Mouse (Mus musculus) liver, adult 2 months (tissue): ENCODE results near the gene Zmat5. TPM values are rescaled to one million over a fixed set of nuclear protein-coding genes. Genes with fewer than 3 reads are reported as not detected.

Source experiments
- DNase-seq: peaks from one replicate; pipeline ENCODE4 v3.0.0-alpha.2; 2011; ENCODE audit warnings: low read depth, low spot score; ENCODE audit errors: extremely low read depth
- H3K27ac ChIP-seq: fragments of 200-500 bp; replicated peaks from 2 replicates; pipeline ENCODE4 v1.5.1; 2012; ENCODE audit warnings: low read depth, mild to moderate bottlenecking, control low read depth, inconsistent platforms, low read length; ENCODE audit not compliant: insufficient read depth
- H3K27me3 ChIP-seq: fragments of 200-500 bp; 2 replicates; pipeline ENCODE4 v1.6.1; 2012; ENCODE audit warnings: mild to moderate bottlenecking, moderate library complexity, low read length, inconsistent platforms; ENCODE audit not compliant: control insufficient read depth, insufficient read depth
- H3K36me3 ChIP-seq: fragments of 200-500 bp; 2 replicates; pipeline ENCODE4 v1.6.1; 2012; ENCODE audit warnings: low read length, inconsistent platforms; ENCODE audit not compliant: control insufficient read depth, insufficient read depth
- H3K4me1 ChIP-seq: fragments of 200-500 bp; 2 replicates; pipeline ENCODE4 v1.6.1; 2011; ENCODE audit warnings: low read length; ENCODE audit not compliant: control insufficient read depth, insufficient read depth
- H3K4me3 ChIP-seq: fragments of 200-500 bp; 2 replicates; pipeline ENCODE4 v1.5.1; 2011; ENCODE audit warnings: low read depth, mild to moderate bottlenecking, control low read depth, low read length, moderate library complexity; ENCODE audit not compliant: insufficient read depth
- H3K79me2 ChIP-seq: fragments of 200-500 bp; 2 replicates; pipeline ENCODE4 v1.6.1; 2012; ENCODE audit warnings: inconsistent platforms, mild to moderate bottlenecking, low read length, moderate library complexity; ENCODE audit not compliant: control insufficient read depth, insufficient read depth
- H3K9ac ChIP-seq: fragments of 200-500 bp; 2 replicates; pipeline ENCODE4 v1.6.1; 2012; ENCODE audit warnings: low read depth, mild to moderate bottlenecking, control low read depth, inconsistent platforms, low read length
- CTCF ChIP-seq: fragments of 200-500 bp; IDR thresholded peaks from 2 replicates; pipeline ENCODE4 v1.5.1; 2011; ENCODE audit warnings: low read depth, low read length, control low read depth
- POLR2A ChIP-seq: fragments of 200-500 bp; IDR thresholded peaks from 2 replicates; pipeline ENCODE4 v1.6.1; 2011; ENCODE audit warnings: low read length, control low read depth; ENCODE audit not compliant: insufficient read depth; ENCODE audit errors: extremely low read depth
- WGBS: fragments of 180-500 bp; shearing (Covaris S2); methylation state at CpG from one replicate; pipeline ENCODE4 v1.1.7; 2018; 5-methylcytosine and 5-hydroxymethylcytosine counted together
- polyA plus RNA-seq: library from polyadenylated mRNA; depleted of rRNA; stranded (reverse); fragments of >200 nt; gene quantifications from 2 replicates; pipeline ENCODE4 v1.2.3, GENCODE M21; 2012
- total RNA-seq: library from RNA; depleted of rRNA; stranded (reverse); fragments of >200 nt; gene quantifications from 2 replicates; pipeline ENCODE4 v1.2.3, GENCODE M21; 2014

The Zmat5 gene
- total and polyA plus RNA-seq, 2 experiments = 5.1 to 13.8 TPM

DNA sequence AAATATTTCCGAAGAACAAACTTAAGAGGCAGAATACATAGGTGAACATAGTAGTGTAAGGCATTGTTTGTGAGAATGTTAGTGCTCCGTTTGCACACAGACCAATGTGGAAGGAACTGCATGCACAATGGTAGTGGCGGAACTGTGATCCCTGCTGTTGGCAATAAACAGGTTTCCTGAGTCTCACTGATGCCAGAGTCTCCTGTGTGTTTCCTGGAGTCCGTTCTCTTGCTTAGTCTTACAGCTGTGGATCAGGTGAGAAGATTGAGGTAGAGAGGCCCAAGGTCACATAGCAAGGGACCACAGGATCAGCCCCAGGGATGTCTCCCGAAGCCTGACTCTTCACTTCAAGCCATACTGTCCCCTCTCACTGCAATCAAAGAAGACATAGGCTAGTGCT lies 19.0 kb upstream of the Zmat5 start:
- Histone ChIP-seq H3K27ac (no peak overlapping the region), H3K27me3 (no peaks in the 10 kb centered on the region), H3K4me3 (no peak overlapping the region), H3K9ac (no peak overlapping the region), H3K36me3 (peaks cover 12% of the 10 kb centered on the region; the same call in 1 of the 2 replicates), H3K4me1 (peaks cover 8% of the 10 kb centered on the region), H3K79me2 (no peaks in the 10 kb centered on the region)
- no peak for TF ChIP-seq POLR2A
- TF ChIP-seq CTCF = no peak
- no peak for DNase-seq
- WGBS = 90% methylated on average over 5 of the region's 5 CpGs

DNA sequence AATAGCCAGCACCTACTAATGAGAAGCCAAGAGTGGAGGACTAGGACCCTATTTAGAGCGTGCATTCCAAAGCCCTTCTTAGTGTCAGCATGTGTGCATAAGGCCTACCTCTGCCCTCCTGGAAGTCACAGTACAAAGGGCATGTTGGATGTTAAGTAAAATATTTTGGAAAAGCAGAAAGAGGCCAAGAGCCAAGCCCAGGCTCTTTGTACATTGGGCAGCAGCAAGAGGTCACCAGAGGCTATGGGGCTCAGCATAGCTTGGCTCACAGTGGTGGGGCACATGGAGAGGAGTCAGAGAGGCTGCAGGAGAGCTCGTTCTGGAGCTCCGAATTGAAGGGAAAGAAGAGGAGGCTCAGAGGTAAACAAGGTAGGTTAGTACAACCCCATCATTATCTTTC lies 17.5 kb upstream of the Zmat5 start:
- Histone ChIP-seq H3K9ac (no peak overlapping the region), H3K4me1 (peaks cover 8% of the 10 kb centered on the region), H3K36me3 (peaks cover 4% of the 10 kb centered on the region; the same call in 1 of the 2 replicates), H3K27ac (peak overlapping the region; percentile 72), H3K79me2 (no peaks in the 10 kb centered on the region), H3K27me3 (no peaks in the 10 kb centered on the region), H3K4me3 (no peak overlapping the region)
- no peak for TF ChIP-seq CTCF
- no peak for TF ChIP-seq POLR2A
- WGBS = 22% methylated on average over 3 of the region's 3 CpGs
- DNase-seq = peak; percentile 88

DNA sequence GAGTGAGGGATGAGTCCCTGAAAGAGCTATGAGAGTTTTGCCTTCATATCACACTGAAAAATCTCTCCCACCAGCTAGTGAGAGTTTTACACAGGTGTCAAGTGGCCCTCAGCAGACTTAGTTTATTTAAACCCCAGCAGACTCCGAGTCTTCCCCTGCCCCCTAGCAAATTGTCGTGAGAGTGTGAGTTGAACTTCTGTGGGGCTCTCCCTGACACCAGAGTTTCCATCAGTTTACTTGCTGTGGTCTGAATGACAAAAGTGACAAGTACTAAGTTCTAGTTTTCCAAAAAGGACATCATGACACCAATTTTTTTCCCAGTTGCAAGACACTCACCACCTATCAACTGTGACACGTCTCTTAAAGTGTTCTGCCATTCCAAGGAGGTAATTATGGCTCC lies 16.6 kb upstream of the Zmat5 start:
- WGBS = 83% methylated on average over 3 of the region's 3 CpGs

DNA sequence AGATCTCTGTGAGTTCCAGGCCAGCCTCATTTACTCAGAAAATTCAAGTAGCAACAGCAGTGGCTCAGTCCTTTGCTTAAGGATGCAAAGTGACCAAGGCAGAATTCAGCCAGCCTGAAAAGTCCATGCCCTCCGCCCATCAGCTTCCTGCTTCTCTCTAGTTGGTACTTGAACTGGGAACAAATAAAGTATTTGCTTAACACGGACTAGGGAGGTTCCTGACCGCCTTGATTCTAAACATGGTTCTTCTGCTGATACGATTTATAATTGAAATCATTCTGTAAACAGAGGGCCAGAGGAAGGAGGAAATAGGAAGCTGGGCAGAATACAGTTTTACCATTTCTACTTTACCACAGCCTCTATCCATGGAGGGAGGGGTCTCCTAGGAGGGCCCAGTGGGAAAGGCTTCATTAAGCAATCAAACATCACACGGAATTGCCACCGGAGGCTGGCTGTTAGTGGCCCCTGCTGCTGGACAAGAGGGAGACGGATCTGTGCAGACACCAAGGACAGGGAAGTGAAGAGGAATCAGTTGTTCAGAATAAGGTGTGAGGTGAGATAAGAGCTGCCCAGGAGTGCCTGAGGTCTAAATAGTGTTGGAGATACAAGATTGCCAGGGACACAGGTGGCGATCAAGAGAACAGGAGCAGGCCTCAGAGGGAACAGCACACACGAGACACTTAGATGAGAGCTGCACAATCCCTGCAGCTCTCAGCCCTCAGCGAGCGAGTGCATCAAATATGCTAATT lies 15.7 kb upstream of the Zmat5 start:
- no peaks in the 10 kb centered on the region for H3K36me3 ChIP-seq
- H3K27me3 ChIP-seq = no peaks in the 10 kb centered on the region
- TF ChIP-seq POLR2A (no peak), CTCF (no peak)
- DNase-seq = no peak
- no peak overlapping the region for H3K9ac ChIP-seq
- peaks cover 8% of the 10 kb centered on the region for H3K4me1 ChIP-seq
- WGBS = 61% methylated on average over 11 of the region's 11 CpGs
- H3K4me3 ChIP-seq = no peak overlapping the region
- H3K79me2 ChIP-seq = no peaks in the 10 kb centered on the region
- no peak overlapping the region for H3K27ac ChIP-seq

More for the DNA sequence above, 16.6 kb upstream of the Zmat5 start:
- H3K36me3 ChIP-seq = peaks cover 2% of the 10 kb centered on the region; the same call in 1 of the 2 replicates
- H3K27me3 ChIP-seq = no peaks in the 10 kb centered on the region
- no peak overlapping the region for H3K4me3 ChIP-seq
- no peak for DNase-seq
- no peak overlapping the region for H3K27ac ChIP-seq
- no peak overlapping the region for H3K9ac ChIP-seq
- H3K4me1 ChIP-seq = peaks cover 8% of the 10 kb centered on the region
- no peaks in the 10 kb centered on the region for H3K79me2 ChIP-seq
- TF ChIP-seq CTCF (no peak), POLR2A (no peak)

DNA sequence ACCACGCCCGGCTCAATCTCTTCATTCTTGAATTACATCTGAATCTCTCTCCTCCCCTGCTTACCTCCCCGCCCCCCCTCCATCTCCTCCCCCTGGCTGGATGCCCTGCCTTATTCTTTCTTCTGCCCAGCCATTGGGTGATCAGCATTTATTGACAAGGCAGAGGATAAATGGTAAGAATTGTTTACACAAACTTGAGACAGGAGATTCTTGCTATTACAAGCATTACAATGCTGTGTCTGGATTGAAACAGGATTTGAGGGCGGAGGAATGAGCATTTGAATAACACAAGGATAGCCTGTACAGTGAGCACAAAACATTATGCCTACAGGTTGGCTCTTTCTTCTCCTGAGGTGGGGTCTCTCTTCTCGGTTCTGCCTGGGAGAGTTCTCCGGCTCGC lies 14.1 kb upstream of the Zmat5 start:
- Histone ChIP-seq H3K4me1 (peaks cover 8% of the 10 kb centered on the region), H3K4me3 (no peak overlapping the region), H3K79me2 (no peaks in the 10 kb centered on the region), H3K9ac (no peak overlapping the region), H3K27ac (no peak overlapping the region), H3K27me3 (no peaks in the 10 kb centered on the region), H3K36me3 (no peaks in the 10 kb centered on the region)
- TF ChIP-seq CTCF = no peak
- no peak for TF ChIP-seq POLR2A
- DNase-seq = no peak
- 88% methylated on average over 7 of the region's 7 CpGs for WGBS

DNA sequence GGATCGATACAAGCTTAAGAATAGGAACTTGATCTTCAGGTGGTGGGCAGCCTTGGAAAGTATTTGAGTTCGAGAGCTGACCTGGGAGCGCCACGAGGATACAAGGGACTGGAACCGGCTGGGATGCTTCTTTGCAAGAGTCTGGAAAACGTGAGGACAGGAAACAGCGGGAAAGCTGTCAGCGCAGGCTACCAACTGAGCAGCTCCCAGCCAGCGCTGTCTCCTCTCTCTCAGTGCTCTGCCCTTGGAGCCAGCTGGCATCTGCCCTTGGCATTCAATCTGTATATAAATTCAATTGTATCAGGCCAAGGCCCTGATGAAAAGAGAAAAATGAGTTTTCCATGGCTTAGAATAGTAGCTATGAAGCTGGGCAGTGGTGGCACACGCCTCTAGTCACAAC lies 13.3 kb upstream of the Zmat5 start:
- Histone ChIP-seq H3K79me2 (no peaks in the 10 kb centered on the region), H3K4me3 (no peak overlapping the region), H3K36me3 (no peaks in the 10 kb centered on the region), H3K4me1 (peaks cover 8% of the 10 kb centered on the region), H3K9ac (no peak overlapping the region), H3K27ac (no peak overlapping the region), H3K27me3 (no peaks in the 10 kb centered on the region)
- WGBS = 74% methylated on average over 10 of the region's 10 CpGs
- no peak for TF ChIP-seq POLR2A
- DNase-seq = peak; percentile 40
